Mouse (Mus musculus) megakaryocyte, embryonic 14.5 days (primary cell): ENCODE data around the gene Cldn15. TPM values are rescaled to one million over a fixed set of nuclear protein-coding genes. Genes with fewer than 3 reads are reported as not detected.

Experiments
- H3K27me3 ChIP-seq: replicated peaks from 2 replicates; pipeline ENCODE3; 2012; ENCODE audit warnings: inconsistent platforms
- H3K36me3 ChIP-seq: replicated peaks from 2 replicates; pipeline ENCODE3; 2012; ENCODE audit warnings: low read length, inconsistent platforms, mixed read lengths
- H3K4me1 ChIP-seq: 2 replicates; pipeline ENCODE4 v1.6.1; 2012; ENCODE audit warnings: inconsistent platforms
- H3K4me3 ChIP-seq: replicated peaks from 2 replicates; pipeline ENCODE3; 2012; ENCODE audit warnings: moderate library complexity, mild to moderate bottlenecking, inconsistent platforms
- H3K9me3 ChIP-seq: 2 replicates; pipeline ENCODE4 v1.6.1; 2012; ENCODE audit warnings: inconsistent platforms
- FLI1 ChIP-seq: IDR thresholded peaks from 2 replicates; pipeline ENCODE4 v1.6.1; 2012; ENCODE audit warnings: low read length, inconsistent platforms, mixed read lengths
- GATA1 ChIP-seq: IDR thresholded peaks from 3 replicates; pipeline ENCODE4 v1.6.1; 2012; ENCODE audit warnings: mixed read lengths, low read length, inconsistent platforms, borderline replicate concordance
- polyA plus RNA-seq: library from polyadenylated mRNA; stranded (reverse); fragments of >175 nt; gene quantifications from 2 replicates; pipeline ENCODE4 v1.2.3, GENCODE M21; 2012; ENCODE audit warnings: low replicate concordance; ENCODE audit not compliant: insufficient read depth

Gene Cldn15
- polyA plus RNA-seq, 1 experiment, result 4.8 TPM

DNA sequence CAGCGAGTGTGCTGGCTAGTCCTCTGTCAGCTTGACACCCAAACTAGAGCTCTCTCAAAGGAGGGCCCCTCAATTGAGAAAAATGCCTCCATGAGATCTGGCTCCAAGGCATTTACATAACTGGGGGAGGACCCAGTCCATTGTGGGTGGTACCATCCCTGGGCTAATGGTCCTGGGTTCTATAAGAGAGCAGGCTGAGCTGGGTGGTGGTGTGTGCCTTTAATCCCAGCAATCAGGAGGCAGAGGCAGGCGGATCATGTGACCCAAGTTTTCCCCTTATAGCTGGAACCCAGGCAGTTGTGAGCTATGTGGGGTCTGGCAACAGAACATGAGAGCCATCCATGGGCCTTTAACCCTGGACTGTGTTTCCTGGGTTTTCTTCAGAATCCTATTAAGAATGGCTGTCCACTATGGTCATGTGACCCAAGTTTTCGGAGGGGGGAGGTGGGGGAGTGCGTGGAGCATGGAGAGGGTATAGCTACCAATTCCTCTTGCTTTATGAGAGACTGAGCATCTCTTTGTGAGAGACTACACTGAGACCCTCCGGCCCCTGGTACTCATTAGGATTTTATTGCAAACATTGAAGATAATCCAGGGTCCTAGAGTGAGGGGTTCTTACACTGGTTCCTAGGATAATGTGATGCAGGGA is 5.0 kb upstream of the Cldn15 start:
- no peaks in the 10 kb centered on the region for H3K9me3 ChIP-seq
- H3K27me3 ChIP-seq, result no peaks in the 10 kb centered on the region
- peak overlapping the region; percentile 92 for H3K4me3 ChIP-seq
- TF ChIP-seq GATA1 (no peak), FLI1 (no peak)
- H3K36me3 ChIP-seq, result peaks cover 65% of the 10 kb centered on the region
- H3K4me1 ChIP-seq, result peaks cover 61% of the 10 kb centered on the region

- H3K4me3 ChIP-seq, result peak overlapping the region; percentile 92
- no peaks in the 10 kb centered on the region for H3K27me3 ChIP-seq
- no peak for TF ChIP-seq GATA1
- TF ChIP-seq FLI1, result no peak
- H3K36me3 ChIP-seq, result peaks cover 65% of the 10 kb centered on the region
- H3K4me1 ChIP-seq, result peaks cover 62% of the 10 kb centered on the region
- no peaks in the 10 kb centered on the region for H3K9me3 ChIP-seq
These were observed 4.4 kb upstream of the Cldn15 start for GRCm38 (mm10) chr5:136961983-136962461.

DNA sequence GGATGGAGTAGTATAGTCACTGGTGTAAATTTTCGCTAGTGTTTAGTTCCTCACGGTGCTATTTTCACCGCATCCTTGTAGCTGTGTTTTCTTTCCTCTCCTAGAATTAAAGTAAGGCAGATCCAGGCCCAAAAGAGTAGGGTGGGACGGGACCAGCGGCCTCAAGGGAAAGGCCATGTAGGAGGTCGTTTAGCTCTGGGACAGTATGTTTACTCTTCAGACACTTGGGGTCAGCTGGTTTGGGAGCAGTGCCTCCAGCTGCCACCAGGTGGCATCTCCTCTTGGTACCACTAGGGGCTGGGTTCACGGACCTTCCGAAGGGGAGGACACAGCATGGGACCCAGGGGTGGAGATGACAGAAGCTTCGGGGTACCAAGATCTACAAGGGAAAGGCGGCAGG is 3.9 kb upstream of the Cldn15 start:
- TF ChIP-seq GATA1 (no peak), FLI1 (no peak)
- Histone ChIP-seq H3K27me3 (no peaks in the 10 kb centered on the region), H3K9me3 (no peaks in the 10 kb centered on the region), H3K4me1 (peaks cover 63% of the 10 kb centered on the region), H3K36me3 (peaks cover 66% of the 10 kb centered on the region), H3K4me3 (peak overlapping the region; percentile 92)

DNA sequence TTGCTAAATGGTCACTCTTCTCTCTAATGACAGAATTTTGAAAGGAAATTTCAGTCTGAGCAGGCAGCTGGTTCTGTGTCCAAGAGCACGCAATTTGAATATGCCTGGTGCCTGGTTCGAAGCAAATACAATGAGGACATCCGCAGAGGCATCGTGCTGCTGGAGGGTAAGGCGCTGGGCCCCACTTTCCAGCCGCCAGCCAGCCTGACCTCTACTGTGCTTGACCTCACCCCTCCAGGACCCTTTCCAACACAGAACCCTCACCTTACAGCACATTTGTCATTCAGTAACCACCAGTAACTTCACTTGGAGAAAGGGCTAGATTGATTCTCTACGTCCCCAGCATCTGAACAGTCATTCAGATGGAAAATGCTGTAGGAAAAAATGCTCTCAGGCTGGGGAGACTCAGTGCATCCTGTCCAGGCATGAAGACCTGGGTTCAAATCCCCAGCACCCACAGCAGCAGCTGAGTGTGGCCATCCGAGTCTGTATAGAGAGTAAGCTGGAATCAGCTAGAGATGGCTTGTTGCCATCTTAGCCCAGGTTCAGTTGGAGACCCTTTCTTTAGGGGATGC is 3.4 kb upstream of the Cldn15 start:
- H3K4me1 ChIP-seq, result peaks cover 63% of the 10 kb centered on the region
- H3K4me3 ChIP-seq, result peak overlapping the region; percentile 92
- H3K36me3 ChIP-seq, result peaks cover 69% of the 10 kb centered on the region
- TF ChIP-seq FLI1 (no peak), GATA1 (no peak)
- H3K27me3 ChIP-seq, result no peaks in the 10 kb centered on the region
- H3K9me3 ChIP-seq, result no peaks in the 10 kb centered on the region

DNA sequence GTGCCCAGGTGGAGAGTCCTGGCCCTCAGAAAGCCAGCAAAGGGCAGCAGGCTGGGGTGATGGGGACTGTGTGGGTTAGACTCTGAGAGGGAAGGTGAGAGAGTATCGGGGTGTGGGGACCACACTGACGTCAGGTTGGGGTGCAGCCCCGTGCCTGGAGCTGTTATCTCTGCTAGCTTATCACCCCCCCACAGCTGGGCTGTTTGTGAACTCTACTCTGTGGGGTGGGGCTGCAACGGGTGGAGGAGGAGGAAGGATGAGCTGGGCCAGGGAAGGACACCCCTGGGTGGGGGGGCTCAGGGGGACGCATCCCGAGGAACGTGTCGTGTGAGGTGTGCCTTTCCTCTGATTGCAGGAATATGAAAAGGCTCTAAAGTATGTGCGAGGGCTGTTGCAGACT is 1.2 kb upstream of the Cldn15 start:
- Histone ChIP-seq H3K27me3 (no peaks in the 10 kb centered on the region), H3K9me3 (no peaks in the 10 kb centered on the region), H3K36me3 (peaks cover 64% of the 10 kb centered on the region), H3K4me3 (no peak overlapping the region), H3K4me1 (peaks cover 58% of the 10 kb centered on the region)
- TF ChIP-seq GATA1 (no peak), FLI1 (no peak)

- TF ChIP-seq GATA1, result no peak
- no peak for TF ChIP-seq FLI1
- no peak overlapping the region for H3K4me3 ChIP-seq
- no peaks in the 10 kb centered on the region for H3K9me3 ChIP-seq
- H3K4me1 ChIP-seq, result peaks cover 56% of the 10 kb centered on the region
- H3K27me3 ChIP-seq, result no peaks in the 10 kb centered on the region
- peaks cover 62% of the 10 kb centered on the region for H3K36me3 ChIP-seq
These were observed 730 bp upstream of the Cldn15 start for GRCm38 (mm10) chr5:136965686-136966085.

DNA sequence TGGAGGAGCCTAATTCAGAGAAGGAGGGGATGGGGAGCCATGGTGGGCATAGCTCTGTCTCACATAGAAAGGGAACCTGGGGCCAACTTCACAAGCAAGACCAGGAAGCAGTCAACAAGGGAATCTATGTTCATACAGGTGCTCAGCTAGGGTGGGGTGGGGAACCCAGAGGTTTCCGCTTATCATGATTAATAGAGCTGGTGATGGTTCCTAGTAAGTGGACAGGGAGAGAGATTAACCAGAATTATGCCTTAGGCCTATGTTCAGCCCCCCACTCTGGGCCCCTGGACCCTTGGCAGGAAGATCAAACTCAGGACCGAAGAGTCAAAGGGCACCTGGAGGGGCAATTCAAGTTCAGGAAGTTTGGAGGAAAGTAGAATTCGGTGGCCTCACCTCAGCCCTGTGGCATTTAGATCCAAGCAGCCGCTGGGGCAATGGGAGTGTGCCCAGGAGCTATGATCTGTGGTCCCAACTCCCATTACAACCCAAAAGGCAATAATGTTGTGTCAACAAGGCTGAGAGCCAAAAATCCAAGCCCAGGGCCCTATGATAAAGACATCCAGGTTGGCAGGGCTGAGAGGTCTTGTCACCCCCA is 542 bp downstream of the Cldn15 start:
- no peak overlapping the region for H3K4me3 ChIP-seq
- H3K4me1 ChIP-seq, result peaks cover 44% of the 10 kb centered on the region
- no peaks in the 10 kb centered on the region for H3K27me3 ChIP-seq
- TF ChIP-seq GATA1 (no peak), FLI1 (no peak)
- H3K9me3 ChIP-seq, result no peaks in the 10 kb centered on the region
- peaks cover 61% of the 10 kb centered on the region for H3K36me3 ChIP-seq

GRCm38 (mm10) chr5:136967592-136967991 is 1.2 kb downstream of the Cldn15 start:
- Histone ChIP-seq H3K4me1 (peaks cover 43% of the 10 kb centered on the region), H3K4me3 (no peak overlapping the region), H3K27me3 (peaks cover 2% of the 10 kb centered on the region), H3K9me3 (no peaks in the 10 kb centered on the region), H3K36me3 (peaks cover 61% of the 10 kb centered on the region)
- no peak for TF ChIP-seq GATA1
- no peak for TF ChIP-seq FLI1

DNA sequence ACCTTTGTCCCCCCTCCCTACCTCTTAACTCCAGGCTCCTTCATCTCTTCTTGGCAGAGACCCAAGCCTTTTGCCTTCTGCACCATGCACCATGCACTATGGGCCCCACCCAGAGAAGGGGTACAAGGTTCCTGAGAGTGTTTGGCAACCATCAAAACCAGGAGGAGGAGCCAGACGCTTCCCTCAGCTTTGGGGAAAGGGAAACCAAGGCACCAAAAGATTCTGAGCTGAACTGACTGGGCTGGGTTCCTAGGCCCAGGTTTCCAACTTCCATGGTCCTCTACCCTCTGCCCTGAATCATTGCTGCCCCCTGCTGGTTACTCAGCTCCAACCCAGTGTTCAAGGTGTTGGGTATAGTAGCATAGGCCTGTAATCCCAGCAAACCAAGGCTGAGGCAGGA is 4.3 kb downstream of the Cldn15 start:
- Histone ChIP-seq H3K9me3 (no peaks in the 10 kb centered on the region), H3K4me3 (no peak overlapping the region), H3K36me3 (peaks cover 32% of the 10 kb centered on the region), H3K27me3 (peaks cover 17% of the 10 kb centered on the region), H3K4me1 (peaks cover 33% of the 10 kb centered on the region)
- TF ChIP-seq FLI1 (no peak), GATA1 (no peak)

- no peak overlapping the region for H3K4me3 ChIP-seq
- no peaks in the 10 kb centered on the region for H3K9me3 ChIP-seq
- peaks cover 20% of the 10 kb centered on the region for H3K4me1 ChIP-seq
- H3K27me3 ChIP-seq, result peaks cover 18% of the 10 kb centered on the region
- TF ChIP-seq GATA1 (no peak), FLI1 (no peak)
- peaks cover 2% of the 10 kb centered on the region for H3K36me3 ChIP-seq
These were observed 7.3 kb downstream of the Cldn15 start for GRCm38 (mm10) chr5:136973670-136974069.
